Mouse (Mus musculus): ENCODE measurements around the gene Arl16.

DNA sequence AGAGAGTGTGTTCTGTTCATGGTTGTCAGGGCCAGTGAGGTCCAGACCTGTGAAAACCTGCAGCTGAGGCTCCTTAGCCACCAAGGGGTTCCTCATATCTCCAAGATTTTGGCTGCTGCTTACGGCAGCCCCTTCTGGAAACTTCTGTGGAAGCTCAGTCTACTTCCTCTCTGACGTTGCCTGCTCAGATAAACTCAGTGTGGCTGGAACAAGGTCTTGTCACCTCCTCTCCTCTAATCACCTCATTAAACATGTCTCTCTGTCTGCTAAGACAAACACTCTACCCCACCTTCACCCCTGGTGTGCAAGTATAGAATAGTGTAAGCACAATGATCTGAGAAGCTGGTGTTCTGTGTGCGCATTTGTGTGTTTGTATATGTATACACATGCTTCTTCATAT, 21.9 kb downstream of the Arl16 start:
- TF ChIP-seq CTCF (IDR thresholded peaks at IDR 0.05; ENCODE audit: borderline replicate concordance, insufficient read depth, low read length) (no peak), POLR2A (IDR thresholded peaks at IDR 0.05; ENCODE audit: low read depth, low read length) (no peak)

Measured in embryonic fibroblast, embryonic 13.5 days (primary cell).